Mouse (Mus musculus): ENCODE data around the gene Phf21a.

The Phf21a gene

GRCm38 (mm10) chr2:92174265-92174664 is 81.3 kb downstream of the Phf21a start:
- DNase-seq (ENCODE audit: inconsistent age in 2 of 2, low spot score in 1 of 2) = no peak

GRCm38 (mm10) chr2:92175002-92175401 is 82.1 kb downstream of the Phf21a start:
- no peak for DNase-seq (ENCODE audit: inconsistent age in 2 of 2, low spot score in 1 of 2)

DNA sequence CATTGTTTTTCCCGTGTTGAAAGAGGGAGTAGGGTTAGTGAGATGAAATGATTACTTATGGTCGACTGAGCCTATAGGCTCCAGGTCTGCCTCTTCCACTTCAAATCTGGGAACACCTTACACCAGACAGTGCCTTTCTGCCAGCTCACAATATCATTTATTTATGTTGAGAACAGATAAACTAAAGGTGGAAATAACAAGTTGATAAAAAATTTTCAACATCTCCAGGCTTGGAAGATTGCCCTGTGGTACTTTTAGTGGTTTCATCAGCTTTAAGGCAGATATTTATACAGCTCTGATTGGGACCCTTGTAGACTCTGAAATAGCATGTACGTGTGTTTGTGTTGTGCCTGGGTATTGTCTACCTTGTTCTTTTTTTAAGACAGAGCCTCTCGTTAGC is 83.4 kb downstream of the Phf21a start:
- no peak for DNase-seq (ENCODE audit: inconsistent age in 2 of 2, low spot score in 1 of 2)

DNA sequence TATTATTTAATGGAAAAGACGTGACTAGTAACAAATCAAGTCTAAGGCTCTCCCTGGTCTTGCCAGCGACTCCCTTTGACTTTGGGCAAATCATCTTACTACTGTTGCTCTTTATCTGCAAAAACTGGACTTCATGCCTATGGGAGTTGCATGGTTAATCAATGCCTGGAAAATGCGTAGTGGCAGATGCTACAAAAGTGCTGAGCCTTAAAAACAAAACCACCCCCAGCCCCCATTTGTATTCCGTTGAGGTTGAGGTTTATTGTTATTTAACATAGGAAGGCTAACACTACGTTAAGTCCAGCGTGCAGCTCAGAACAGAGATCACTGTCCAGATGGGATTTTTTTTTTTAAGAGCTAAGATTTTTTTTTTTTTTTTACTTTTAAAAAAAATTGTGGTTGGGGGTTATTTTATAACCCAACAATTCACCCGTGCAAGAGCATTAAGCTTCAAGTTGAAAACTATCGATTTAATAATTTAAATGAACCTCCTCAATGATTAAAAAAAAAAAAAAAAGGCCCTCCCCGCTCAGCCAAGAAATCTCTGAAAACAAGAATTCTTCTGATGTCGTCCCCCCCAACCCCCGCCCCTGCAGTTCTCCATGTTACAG is 89.3 kb downstream of the Phf21a start:
- no peak for DNase-seq (ENCODE audit: inconsistent age in 2 of 2, low spot score in 1 of 2)

DNA sequence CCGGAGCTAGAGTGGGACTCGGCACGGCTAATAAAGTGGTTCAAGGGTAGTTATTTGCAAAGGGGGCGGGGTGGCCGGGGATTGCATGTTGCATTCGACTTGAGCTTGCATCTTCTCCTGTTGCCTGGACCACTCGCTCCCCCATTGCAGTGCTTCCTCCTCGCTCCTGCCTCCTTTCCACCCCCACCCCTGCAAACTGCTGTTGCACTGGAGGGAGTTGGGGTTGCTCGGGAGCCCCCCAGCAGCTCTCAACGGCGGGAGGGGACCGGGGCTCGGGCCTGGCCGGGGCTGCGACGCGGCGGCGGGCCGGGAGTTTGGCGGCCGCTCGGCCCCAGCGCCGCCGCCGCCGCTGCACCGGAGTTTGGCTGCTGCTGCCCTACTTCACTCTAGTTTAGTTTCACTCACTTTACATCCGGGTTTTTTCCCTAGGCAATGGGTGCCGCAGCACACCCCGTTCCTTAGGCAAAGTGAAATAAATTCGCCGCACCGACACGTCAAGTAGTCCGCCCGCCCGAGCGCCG is 90.1 kb downstream of the Phf21a start:
- DNase-seq (ENCODE audit: inconsistent age in 2 of 2, low spot score in 1 of 2) = peak; percentile 87 to 96

GRCm38 (mm10) chr2:92183613-92184076 is 90.7 kb downstream of the Phf21a start:
- DNase-seq (ENCODE audit: inconsistent age in 2 of 2, low spot score in 1 of 2) = peak; percentile 95 to 98

DNA sequence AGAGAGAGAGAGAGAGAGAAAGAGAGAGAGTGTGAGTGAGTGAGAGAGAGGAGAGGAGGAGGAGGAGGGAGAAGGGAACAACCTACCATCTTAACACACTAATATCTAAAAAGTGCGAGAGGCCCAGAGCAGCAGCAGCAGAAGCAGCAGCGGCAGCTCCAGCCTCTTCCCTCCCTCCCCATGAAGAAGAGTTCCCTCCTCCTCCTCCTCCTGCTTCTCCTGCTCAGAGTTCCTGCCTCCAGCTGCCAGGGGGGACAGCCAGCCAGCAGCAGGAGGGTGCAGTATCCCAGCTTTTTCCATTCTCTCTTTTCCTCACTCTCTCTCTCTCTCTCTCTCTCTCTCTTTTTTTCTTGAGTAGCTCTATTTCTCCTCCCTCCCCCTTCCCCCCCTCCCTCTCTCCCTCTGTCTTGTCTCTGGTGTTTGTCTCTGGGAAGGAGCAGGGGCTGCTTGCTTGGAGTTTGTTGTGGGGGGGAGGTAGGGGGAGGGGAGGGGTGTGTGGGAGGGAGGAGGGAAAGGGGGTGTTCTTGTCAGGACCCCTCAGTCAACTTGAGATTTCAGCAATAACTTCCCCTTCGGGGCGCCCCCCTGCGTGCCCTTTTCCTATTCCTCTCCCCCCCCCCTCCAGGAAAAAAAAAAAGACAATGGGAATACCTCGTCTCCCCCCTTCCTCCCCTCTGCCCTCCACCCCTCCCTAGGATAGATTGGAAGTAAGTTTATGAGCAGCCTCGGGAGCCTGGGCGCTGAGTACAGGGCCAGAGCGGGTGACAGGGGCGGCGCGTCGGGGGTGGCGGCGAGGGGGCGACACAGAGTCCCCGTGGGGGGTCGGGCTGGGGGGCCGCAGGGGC is 91.4 kb downstream of the Phf21a start:
- DNase-seq (ENCODE audit: inconsistent age in 2 of 2, low spot score in 1 of 2) = peak; percentile 75 to 93

DNA sequence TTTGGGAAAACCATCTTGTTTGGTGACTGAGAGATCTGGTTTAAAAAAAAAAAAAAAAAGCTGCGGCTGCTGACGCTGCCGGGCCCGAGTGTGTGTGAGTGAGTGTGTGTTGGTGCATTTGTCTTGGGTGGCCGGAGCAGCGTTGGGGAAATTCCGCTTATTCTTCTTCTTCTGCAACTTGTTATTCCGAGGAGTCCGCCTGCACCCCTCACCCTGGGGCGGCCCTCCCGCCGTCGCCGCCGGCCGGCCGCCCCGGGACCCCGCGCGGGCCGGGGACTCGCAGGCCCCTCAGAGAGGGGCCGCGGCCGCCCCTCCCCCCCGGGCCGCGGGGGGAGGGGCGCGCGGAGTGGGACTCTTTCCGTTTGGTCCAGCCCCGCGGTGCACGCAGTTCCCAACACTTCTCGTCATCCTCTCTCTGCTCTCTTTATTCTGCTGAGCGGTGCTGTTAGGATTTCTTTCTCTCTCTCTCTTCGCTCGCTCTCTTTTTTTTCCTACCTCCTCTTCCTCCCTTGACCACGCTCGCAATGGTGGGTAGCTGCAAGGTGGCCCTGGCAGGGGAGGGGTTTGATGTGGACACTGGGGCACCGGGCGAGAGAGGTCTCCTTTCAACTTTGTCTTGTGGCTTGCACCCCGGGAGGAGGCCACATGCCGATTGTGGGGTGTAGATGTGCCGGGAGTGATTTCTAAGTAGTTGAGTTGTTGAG is 92.3 kb downstream of the Phf21a start:
- peak; percentile 65 to 90 for DNase-seq (ENCODE audit: inconsistent age in 2 of 2, low spot score in 1 of 2)

- DNase-seq (ENCODE audit: inconsistent age in 2 of 2, low spot score in 1 of 2) = no peak
Observed at GRCm38 (mm10) chr2:92185766-92186450, 93.0 kb downstream of the Phf21a start.

DNA sequence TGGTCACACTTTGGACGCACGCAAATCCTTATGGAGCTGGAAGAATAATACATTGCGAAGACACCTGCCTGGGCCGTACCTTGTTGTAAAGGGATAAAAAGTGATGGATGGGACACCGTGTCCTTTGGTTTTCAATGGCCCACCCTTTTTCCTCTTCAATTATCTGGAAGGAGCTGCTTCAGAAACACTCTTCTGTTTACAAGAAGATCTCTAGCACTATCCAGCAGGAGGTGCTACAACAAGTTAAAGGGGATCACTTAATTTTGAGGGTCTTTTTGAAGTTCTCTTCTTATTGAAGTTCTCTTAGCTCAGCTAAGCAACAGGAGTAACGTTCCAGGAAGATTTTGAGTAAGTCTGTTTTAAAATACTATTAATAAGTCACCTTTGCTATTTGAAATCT is 94.1 kb downstream of the Phf21a start:
- no peak for DNase-seq (ENCODE audit: inconsistent age in 2 of 2, low spot score in 1 of 2)

GRCm38 (mm10) chr2:92188744-92189143 is 95.8 kb downstream of the Phf21a start:
- no peak for DNase-seq (ENCODE audit: inconsistent age in 2 of 2, low spot score in 1 of 2)

- no peak for DNase-seq (ENCODE audit: inconsistent age in 2 of 2, low spot score in 1 of 2)
Observed at GRCm38 (mm10) chr2:92190960-92191359, 98.0 kb downstream of the Phf21a start.

DNA sequence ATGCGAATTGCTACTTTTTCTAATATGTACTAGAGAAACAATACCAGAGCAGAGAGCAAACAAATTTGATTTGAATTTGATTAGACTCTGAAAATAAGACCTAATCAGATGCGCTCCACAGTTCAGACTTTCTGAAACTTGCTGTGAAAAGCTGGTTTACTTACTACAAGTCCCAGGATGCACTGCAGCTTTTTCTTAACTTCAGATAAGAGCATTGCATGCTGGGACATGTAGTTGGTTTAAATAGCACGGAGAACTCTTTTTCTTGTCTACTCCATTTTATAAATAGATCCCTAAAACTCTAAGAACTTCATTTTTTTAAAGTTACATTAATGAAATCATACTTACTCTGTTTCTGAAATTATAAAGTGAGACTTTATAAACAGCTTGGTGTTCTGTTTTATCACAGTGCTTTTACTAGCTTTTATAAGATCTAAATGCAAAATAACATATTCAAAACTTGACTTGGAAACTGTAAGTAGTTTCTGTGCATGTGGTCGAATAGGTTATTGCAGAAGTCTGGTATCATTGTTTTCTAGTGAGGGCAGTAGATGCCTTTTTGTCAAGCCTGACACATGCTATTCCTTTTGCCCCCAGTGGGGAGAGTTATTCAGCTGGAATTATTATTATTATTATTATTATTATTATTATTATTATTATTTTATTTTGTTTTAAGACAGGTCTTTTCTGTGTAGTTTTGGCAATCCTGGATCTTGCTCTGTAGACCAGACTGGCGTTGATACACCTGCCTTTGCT is 99.1 kb downstream of the Phf21a start:
- DNase-seq (ENCODE audit: inconsistent age in 2 of 2, low spot score in 1 of 2) = peak in 1 of 2 experiments; percentile 68

DNA sequence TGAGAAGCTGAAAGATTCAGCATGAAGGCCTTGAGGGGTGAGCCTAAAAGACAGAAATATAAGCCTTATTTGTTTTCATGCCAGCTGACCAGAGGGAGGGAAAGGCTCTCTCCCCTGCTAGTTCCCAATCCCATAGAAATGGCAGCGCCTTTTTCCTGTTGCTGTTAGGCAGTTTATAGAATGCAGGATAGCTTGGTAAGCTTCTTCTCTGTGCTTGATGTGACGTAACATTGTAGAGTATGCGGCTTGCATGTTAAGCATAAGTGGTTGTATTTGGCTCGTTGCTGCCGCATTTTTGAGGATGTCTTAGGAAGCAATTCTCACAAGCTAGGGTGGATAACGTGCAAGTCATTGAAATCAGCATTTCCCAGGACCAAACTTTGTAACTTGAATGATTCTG is 105.2 kb downstream of the Phf21a start:
- no peak for DNase-seq (ENCODE audit: inconsistent age in 2 of 2, low spot score in 1 of 2)

- DNase-seq (ENCODE audit: inconsistent age in 2 of 2, low spot score in 1 of 2) = no peak
Observed at GRCm38 (mm10) chr2:92198747-92199146, 105.8 kb downstream of the Phf21a start.

DNA sequence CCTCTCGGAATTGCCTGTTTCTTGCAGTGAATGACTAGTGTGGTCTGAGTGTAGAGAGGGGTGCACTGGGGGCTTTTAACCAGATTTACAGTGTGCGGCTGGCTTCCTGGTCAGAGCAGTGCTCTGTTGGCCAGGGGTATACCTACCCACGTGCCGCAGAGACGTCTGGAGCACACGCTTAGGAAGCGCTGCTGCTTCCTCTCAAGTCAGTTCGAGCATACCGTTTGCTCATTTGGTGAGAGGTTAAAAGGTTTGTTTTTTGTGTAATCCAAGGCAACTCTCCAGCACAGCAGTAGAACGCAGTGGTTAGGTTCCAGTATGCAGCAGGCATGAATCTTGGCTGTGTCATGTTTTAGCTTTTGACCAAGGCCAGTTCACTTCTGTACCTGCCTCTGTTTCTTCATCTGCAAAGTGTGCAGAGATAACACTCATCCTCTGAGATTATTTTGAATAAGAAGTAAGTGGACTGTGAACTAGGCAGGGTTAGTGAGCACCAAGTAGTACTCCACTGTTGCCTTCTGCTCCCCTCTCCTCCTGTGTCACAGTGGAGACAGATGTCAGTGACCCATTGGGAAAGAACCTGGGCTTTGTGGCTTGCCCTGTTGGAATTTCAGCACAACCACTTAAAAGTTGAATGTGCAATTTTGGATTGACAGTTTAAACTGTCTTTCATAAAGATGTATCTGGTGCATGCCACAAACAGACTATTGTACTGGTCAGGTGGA is 106.8 kb downstream of the Phf21a start:
- DNase-seq (ENCODE audit: inconsistent age in 2 of 2, low spot score in 1 of 2) = no peak

DNA sequence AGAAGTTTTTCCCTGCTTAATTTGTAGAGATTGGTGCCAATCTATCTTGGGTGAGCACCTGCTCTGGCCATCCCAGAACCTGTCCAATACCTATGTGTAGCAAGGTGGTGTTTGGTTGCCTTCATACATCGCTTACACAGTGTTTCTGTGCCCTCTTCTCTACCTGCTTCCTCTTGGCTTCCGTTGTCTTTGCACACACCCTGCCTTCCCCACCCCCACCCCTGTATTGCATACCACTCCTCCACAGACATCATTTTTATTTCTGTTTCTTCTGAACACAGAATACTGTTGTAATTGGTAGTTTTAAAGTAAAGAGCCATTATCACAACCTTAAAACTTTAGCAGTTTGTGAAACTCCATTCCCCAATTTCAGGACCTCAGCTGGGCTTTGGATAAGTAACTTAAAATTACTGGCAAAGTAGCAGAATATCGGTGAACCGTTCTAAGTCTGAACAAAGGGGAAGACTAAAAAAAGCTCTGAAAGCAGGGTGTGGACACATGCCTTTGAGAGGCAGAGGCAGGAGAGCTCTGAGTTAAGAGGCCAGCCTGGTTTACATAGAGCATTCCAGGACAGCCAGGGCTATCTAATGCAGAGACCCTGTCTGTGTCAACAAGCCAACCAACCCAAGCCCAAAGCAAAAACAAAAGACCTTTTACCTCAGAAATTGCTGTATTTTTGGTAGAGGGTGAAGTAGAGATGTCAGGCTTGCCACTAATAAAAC is 109.6 kb downstream of the Phf21a start:
- no peak for DNase-seq (ENCODE audit: inconsistent age in 2 of 2, low spot score in 1 of 2)

DNA sequence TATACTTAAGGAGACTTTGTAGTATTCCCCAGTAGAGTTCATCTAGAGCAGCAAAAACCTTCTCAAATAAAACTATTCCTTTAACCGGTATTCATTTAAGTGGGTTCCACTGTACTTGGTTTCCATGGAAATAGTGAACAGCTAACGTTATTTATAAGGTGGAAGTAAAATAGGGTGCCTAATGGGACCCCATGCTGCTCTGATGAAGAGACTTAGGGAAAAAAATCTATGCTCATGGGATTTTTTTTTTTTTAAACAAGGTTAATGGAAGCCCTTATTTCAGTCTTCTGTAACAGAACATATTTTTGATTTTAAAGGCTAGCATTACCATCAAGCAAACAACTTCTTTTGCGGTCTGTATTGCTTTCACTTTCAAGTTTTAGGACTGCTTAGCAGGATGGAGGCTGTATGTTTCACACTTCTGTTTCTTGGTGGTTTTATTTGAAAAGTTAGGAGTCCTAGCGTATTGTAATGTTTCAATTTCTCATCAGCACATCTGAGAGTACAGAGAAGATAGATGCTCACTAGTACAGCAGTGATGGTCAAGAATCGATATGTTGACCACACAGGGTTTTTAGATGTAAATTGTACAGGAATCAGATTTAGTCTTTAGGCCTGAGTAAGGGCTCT is 112.2 kb downstream of the Phf21a start:
- no peak for DNase-seq (ENCODE audit: inconsistent age in 2 of 2, low spot score in 1 of 2)

DNA sequence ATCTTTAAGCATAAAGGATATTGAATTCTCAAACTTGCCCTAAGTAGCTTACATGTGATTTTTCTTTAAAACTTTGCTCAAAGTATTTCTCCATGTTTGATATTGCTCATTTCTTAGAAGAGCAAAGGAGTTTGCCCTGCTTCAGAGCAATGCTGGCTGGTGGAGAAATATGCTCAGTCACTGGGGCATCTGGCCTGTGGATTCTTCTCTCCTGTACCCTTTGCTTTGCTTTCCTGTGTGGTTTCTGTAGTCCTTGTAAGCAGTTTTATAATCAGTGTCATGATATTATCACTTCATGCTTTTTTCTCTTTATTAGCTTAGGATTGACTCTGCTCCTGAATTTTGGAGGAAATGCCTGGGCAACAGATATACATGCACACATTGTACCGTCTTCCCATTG is 117.5 kb downstream of the Phf21a start:
- no peak for DNase-seq (ENCODE audit: inconsistent age in 2 of 2, low spot score in 1 of 2)

Data from adrenal gland, adult (tissue).